Mouse (Mus musculus): Measurements from ENCODE around the gene Eci2. TPM values are rescaled to one million over a fixed set of nuclear protein-coding genes. Genes with fewer than 3 reads are reported as not detected.
"Not testable (repeated sequence)": the region's sequence is repeated elsewhere in the genome, so short reads cannot be mapped to it uniquely, and the experiment has no call there.

Gene Eci2
- polyA plus RNA-seq, 1 experiment from 2014 or later = 141 TPM

DNA sequence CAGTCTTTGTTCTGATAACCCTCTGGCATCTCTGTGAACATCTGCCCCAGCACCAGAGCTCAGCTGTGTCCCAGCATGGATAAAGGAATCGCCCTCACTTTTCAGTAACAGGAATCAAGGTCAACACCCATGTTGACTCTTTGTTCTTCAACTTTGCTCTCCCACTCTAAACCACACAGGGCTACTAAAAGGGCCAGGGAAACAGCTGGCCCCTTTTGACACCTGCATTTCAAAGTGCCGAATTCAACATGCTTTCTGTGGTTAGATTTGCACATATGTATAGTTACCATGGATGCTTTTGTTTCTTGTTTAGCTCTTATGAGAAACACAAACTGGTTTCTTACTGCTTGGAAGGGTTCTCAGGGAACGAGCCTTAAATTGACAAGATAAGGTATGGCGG lies 8.8 kb upstream of the Eci2 start:
- Histone ChIP-seq H3K4me3 (ENCODE audit: low read depth, low read length) (no peak overlapping the region), H3K4me2 (ENCODE audit: low read depth, severe bottlenecking) (no peak overlapping the region), H3K36me3 (ENCODE audit: control insufficient read depth, insufficient read depth, low read length) (no peaks in the 10 kb centered on the region), H3K27me3 (ENCODE audit: control insufficient read depth, insufficient read depth, low read length) (no peaks in the 10 kb centered on the region), H3K27ac (replicated peaks; ENCODE audit: low read depth, low read length) (no peak overlapping the region), H3K4me1 (ENCODE audit: control insufficient read depth, insufficient read depth, low read length) (no peaks in the 10 kb centered on the region), H3K9ac (ENCODE audit: low read length) (no peak overlapping the region), H3K9me3 (ENCODE audit: control insufficient read depth, low read length) (no peaks in the 10 kb centered on the region)
- DNase-seq (ENCODE audit: low spot score) (no peak), ATAC-seq (ENCODE audit: insufficient number of reproducible peaks, low FRiP score, low TSS enrichment, low read depth) (no peak)
- 80% methylated on average over 4 of the region's 4 CpGs for WGBS

DNA sequence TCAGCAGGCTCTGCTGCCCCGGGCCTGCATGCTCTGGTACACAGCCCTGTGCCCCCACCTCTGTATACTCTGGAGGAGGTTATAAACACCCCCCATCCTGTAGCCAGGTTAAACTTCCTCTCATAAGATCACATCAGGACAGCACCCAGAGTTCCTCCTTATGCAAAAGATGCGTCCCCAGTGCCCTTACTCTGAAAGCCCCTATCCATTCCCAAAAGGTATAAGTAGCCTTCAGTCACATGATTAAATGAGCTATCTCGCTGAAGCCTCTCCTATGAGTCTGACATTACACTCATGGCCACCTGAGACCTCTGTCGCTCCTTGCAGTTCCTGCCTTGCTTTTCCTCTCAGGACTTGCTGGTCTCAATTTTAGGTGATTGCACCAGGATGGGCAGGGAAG lies 6.7 kb upstream of the Eci2 start:
- WGBS = 85% methylated on average over 4 of the region's 4 CpGs
- no peaks in the 10 kb centered on the region for H3K36me3 ChIP-seq (ENCODE audit: control insufficient read depth, insufficient read depth, low read length)
- no peak overlapping the region for H3K4me3 ChIP-seq (ENCODE audit: low read depth, low read length)
- no peak overlapping the region for H3K9ac ChIP-seq (ENCODE audit: low read length)
- H3K4me1 ChIP-seq (ENCODE audit: control insufficient read depth, insufficient read depth, low read length) = no peaks in the 10 kb centered on the region
- no peak for ATAC-seq (ENCODE audit: insufficient number of reproducible peaks, low FRiP score, low TSS enrichment, low read depth)
- no peak for DNase-seq (ENCODE audit: low spot score)
- no peak overlapping the region for H3K27ac ChIP-seq (replicated peaks; ENCODE audit: low read depth, low read length)
- H3K27me3 ChIP-seq (ENCODE audit: control insufficient read depth, insufficient read depth, low read length) = no peaks in the 10 kb centered on the region
- H3K9me3 ChIP-seq (ENCODE audit: control insufficient read depth, low read length) = no peaks in the 10 kb centered on the region
- no peak overlapping the region for H3K4me2 ChIP-seq (ENCODE audit: low read depth, severe bottlenecking)

DNA sequence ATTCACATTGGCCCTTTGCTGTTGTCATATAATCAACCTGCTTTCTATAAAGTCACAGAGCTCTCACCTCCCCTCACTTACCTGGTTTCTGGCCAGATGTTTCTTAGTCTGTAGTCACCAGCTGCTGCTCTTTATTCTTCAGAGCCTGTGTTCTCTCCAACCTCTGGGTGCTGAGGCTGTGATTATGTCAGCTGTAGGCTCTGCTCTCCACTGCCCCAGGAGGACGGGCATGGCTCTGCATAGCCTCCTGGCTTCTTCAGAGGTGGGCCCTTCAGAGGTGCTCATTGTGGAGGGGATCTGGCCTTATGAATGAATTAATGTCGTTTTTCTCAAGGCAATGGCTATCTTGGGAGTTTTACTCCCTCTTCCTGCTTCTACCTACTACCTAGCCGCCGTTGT lies 4.8 kb upstream of the Eci2 start:
- no peaks in the 10 kb centered on the region for H3K4me1 ChIP-seq (ENCODE audit: control insufficient read depth, insufficient read depth, low read length)
- DNase-seq (ENCODE audit: low spot score) (no peak), ATAC-seq (ENCODE audit: insufficient number of reproducible peaks, low FRiP score, low TSS enrichment, low read depth) (no peak)
- H3K36me3 ChIP-seq (ENCODE audit: control insufficient read depth, insufficient read depth, low read length) = no peaks in the 10 kb centered on the region
- no peak overlapping the region for H3K9ac ChIP-seq (ENCODE audit: low read length)
- H3K4me3 ChIP-seq (ENCODE audit: low read depth, low read length) = no peak overlapping the region
- 72% methylated on average over 4 of the region's 4 CpGs for WGBS
- no peak overlapping the region for H3K4me2 ChIP-seq (ENCODE audit: low read depth, severe bottlenecking)
- H3K27me3 ChIP-seq (ENCODE audit: control insufficient read depth, insufficient read depth, low read length) = no peaks in the 10 kb centered on the region
- H3K27ac ChIP-seq (replicated peaks; ENCODE audit: low read depth, low read length) = no peak overlapping the region
- no peaks in the 10 kb centered on the region for H3K9me3 ChIP-seq (ENCODE audit: control insufficient read depth, low read length)

DNA sequence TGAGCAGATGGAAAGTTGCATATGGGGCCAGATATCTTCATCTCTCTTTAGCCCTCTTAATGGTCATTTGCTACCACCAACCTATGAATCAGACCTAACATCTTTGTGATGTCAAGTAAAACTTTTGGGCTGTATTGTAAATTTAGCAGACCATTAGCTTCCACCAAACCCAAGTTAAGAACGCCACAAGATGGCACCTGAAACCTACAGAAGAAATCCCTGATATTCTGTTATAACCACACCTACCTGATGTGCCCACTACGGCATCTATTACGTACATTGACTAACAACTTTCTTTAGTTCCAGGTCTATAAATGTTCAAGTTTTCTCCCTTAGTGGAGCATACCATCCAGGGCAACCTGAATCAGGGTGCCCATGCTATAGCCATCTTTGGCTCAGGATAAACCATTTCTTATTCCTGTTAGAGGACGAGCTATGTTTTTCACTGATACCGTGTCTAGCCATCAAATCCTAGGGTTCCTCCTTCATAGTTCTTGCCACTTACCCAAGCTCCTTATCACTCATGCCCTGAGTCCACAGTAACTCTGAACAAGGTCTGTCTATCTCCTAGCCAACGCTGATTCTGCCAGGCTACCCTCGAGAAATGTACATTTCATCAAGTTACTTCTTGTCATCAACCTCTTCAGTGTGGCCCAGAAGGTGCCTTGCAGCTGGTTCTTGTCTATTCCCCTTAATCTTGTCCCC lies 4.2 kb upstream of the Eci2 start:
- 87% methylated on average over 7 of the region's 7 CpGs for WGBS

DNA sequence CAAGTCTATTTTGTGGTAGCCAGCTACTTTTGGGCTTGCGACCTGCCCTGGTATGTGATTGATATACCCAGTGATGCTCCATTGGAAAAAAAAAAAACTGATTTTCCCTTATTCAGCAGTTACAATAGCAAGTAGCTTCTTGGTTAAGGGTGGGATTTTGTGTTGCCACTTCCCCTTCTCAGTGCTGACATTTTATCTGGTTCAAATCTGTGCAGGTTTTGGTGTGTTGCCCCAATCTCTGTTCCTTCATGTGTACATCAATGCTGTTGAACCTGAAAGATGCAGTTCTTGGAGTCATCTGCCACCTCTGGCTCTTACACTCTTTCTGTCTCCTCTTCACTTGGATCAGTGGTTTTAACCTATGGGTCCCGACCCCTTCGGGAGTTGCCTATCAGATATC lies 1.5 kb upstream of the Eci2 start:
- no peaks in the 10 kb centered on the region for H3K36me3 ChIP-seq (ENCODE audit: control insufficient read depth, insufficient read depth, low read length)
- DNase-seq (ENCODE audit: low spot score) (no peak), ATAC-seq (ENCODE audit: insufficient number of reproducible peaks, low FRiP score, low TSS enrichment, low read depth) (no peak)
- H3K4me1 ChIP-seq (ENCODE audit: control insufficient read depth, insufficient read depth, low read length) = no peaks in the 10 kb centered on the region
- WGBS = 88% methylated on average over 3 of the region's 3 CpGs
- no peak overlapping the region for H3K9ac ChIP-seq (ENCODE audit: low read length)
- H3K4me3 ChIP-seq (ENCODE audit: low read depth, low read length) = no peak overlapping the region
- no peaks in the 10 kb centered on the region for H3K9me3 ChIP-seq (ENCODE audit: control insufficient read depth, low read length)
- H3K27ac ChIP-seq (replicated peaks; ENCODE audit: low read depth, low read length) = no peak overlapping the region
- no peaks in the 10 kb centered on the region for H3K27me3 ChIP-seq (ENCODE audit: control insufficient read depth, insufficient read depth, low read length)
- no peak overlapping the region for H3K4me2 ChIP-seq (ENCODE audit: low read depth, severe bottlenecking)

More for the DNA sequence above, 4.2 kb upstream of the Eci2 start:
- ATAC-seq (ENCODE audit: insufficient number of reproducible peaks, low FRiP score, low TSS enrichment, low read depth) = no peak
- H3K9me3 ChIP-seq (ENCODE audit: control insufficient read depth, low read length) = no peaks in the 10 kb centered on the region
- H3K36me3 ChIP-seq (ENCODE audit: control insufficient read depth, insufficient read depth, low read length) = no peaks in the 10 kb centered on the region
- H3K4me3 ChIP-seq (ENCODE audit: low read depth, low read length) = no peak overlapping the region
- no peak overlapping the region for H3K9ac ChIP-seq (ENCODE audit: low read length)
- no peak overlapping the region for H3K4me2 ChIP-seq (ENCODE audit: low read depth, severe bottlenecking)
- H3K4me1 ChIP-seq (ENCODE audit: control insufficient read depth, insufficient read depth, low read length) = no peaks in the 10 kb centered on the region
- DNase-seq (ENCODE audit: low spot score) = no peak
- H3K27ac ChIP-seq (replicated peaks; ENCODE audit: low read depth, low read length) = no peak overlapping the region
- no peaks in the 10 kb centered on the region for H3K27me3 ChIP-seq (ENCODE audit: control insufficient read depth, insufficient read depth, low read length)

DNA sequence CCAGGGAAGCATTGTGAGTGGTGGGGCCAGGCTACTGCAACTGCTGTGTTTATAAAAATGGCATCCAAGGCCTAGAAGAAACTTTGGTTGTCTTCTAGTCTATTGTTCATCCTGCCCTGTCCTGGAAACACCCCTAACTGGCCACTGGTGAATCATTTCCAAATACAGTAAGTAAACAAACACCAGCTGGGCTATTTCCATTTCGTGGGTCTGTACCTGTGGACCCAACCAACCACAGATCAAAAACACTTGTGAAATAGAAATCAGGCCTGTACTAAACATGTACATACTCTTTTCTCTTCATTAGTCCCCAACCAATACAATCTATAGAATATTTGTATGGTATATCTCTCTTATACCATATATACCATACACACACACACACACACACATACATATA lies 3.5 kb downstream of the Eci2 start:
- ATAC-seq (ENCODE audit: insufficient number of reproducible peaks, low FRiP score, low TSS enrichment, low read depth); H3K9me3 ChIP-seq (ENCODE audit: control insufficient read depth, low read length); H3K4me1 ChIP-seq (ENCODE audit: control insufficient read depth, insufficient read depth, low read length); H3K27me3 ChIP-seq (ENCODE audit: control insufficient read depth, insufficient read depth, low read length); H3K4me2 ChIP-seq (ENCODE audit: low read depth, severe bottlenecking); H3K9ac ChIP-seq (ENCODE audit: low read length); H3K4me3 ChIP-seq (ENCODE audit: low read depth, low read length); H3K36me3 ChIP-seq (ENCODE audit: control insufficient read depth, insufficient read depth, low read length); H3K27ac ChIP-seq (replicated peaks; ENCODE audit: low read depth, low read length); DNase-seq (ENCODE audit: low spot score): not testable (repeated sequence)
- 79% methylated on average over 1 of the region's 1 CpGs for WGBS

DNA sequence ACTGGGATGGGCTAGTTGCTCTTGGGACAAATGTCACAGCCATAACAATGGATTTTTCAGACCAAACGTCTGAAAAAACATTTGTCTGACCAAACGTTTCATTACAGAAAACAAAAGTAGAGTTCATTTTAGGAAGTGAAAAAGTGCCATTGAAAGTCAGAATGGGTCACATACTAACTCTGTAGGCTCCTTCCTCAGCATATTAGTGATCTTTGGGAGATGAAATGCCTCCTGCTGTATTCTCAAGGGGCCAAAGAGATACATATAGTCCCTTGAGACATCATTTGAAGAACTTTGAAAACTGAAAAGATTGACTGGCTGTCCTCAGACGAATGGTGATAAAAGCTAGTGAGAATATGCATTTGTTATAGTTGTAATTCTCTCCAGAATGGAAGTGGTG lies 6.5 kb downstream of the Eci2 start:
- Histone ChIP-seq H3K9ac (ENCODE audit: low read length) (no peak overlapping the region), H3K4me1 (ENCODE audit: control insufficient read depth, insufficient read depth, low read length) (no peaks in the 10 kb centered on the region), H3K27me3 (ENCODE audit: control insufficient read depth, insufficient read depth, low read length) (no peaks in the 10 kb centered on the region), H3K27ac (replicated peaks; ENCODE audit: low read depth, low read length) (no peak overlapping the region), H3K9me3 (ENCODE audit: control insufficient read depth, low read length) (no peaks in the 10 kb centered on the region), H3K4me3 (ENCODE audit: low read depth, low read length) (no peak overlapping the region), H3K4me2 (ENCODE audit: low read depth, severe bottlenecking) (no peak overlapping the region), H3K36me3 (ENCODE audit: control insufficient read depth, insufficient read depth, low read length) (no peaks in the 10 kb centered on the region)
- ATAC-seq (ENCODE audit: insufficient number of reproducible peaks, low FRiP score, low TSS enrichment, low read depth) = no peak
- WGBS = 77% methylated on average over 3 of the region's 3 CpGs
- DNase-seq (ENCODE audit: low spot score) = no peak

DNA sequence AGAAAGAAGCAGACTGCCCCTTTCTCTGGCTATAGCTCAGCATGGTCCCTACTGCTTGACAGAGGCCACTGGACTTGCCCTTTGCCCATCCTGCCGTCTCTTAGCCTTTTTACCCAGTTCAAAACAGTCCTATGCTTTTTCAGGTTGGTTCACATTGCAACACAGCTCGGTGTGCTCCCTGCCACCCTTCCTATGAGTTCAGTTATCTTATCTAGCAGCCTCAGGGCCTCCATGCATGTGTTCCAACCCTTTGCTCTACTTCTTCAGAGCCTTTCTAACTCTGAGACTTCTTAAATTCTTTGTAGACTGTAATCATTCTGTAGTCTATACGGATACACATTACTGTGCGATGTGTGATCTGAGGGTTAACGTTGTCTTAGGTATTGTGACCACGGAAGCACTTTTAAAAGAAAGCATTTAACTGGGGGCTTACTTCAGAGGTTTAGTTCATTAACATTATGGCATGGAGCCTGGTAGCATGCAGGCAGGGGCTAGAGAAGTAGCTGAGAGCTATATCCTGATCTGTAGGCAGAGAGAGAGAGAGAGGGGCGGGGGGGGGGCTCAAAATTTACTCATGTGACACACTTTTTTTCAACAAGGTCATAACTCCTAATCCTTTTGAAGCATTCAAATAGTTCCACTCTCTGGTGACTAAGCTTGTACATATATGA lies 7.9 kb downstream of the Eci2 start:
- Histone ChIP-seq H3K9ac (ENCODE audit: low read length) (no peak overlapping the region), H3K27me3 (ENCODE audit: control insufficient read depth, insufficient read depth, low read length) (no peaks in the 10 kb centered on the region), H3K27ac (replicated peaks; ENCODE audit: low read depth, low read length) (no peak overlapping the region), H3K4me3 (ENCODE audit: low read depth, low read length) (no peak overlapping the region), H3K9me3 (ENCODE audit: control insufficient read depth, low read length) (no peaks in the 10 kb centered on the region), H3K4me1 (ENCODE audit: control insufficient read depth, insufficient read depth, low read length) (no peaks in the 10 kb centered on the region), H3K4me2 (ENCODE audit: low read depth, severe bottlenecking) (no peak overlapping the region), H3K36me3 (ENCODE audit: control insufficient read depth, insufficient read depth, low read length) (no peaks in the 10 kb centered on the region)
- ATAC-seq (ENCODE audit: insufficient number of reproducible peaks, low FRiP score, low TSS enrichment, low read depth) (no peak), DNase-seq (ENCODE audit: low spot score) (no peak)
- WGBS = 86% methylated on average over 7 of the region's 7 CpGs

DNA sequence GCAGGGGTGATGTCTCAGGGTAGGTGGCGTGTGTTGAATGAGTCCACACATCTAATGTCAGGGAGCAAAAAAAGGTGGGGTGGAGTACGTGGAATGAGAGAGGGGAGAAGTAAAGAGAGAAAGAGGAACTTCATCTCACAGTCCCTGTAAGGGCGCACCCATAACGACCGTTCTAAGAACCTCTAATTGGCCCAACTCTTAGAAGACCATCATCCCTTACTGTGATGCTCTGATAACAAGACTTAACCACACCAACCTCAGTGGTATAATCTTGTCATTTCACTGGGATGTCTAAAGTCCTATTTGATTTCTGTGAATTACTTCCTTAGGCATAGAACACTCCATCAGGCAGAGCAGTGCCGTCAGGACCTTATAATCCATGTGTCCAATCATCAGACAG lies 9.5 kb downstream of the Eci2 start:
- Histone ChIP-seq H3K27ac (replicated peaks; ENCODE audit: low read depth, low read length) (no peak overlapping the region), H3K4me2 (ENCODE audit: low read depth, severe bottlenecking) (no peak overlapping the region), H3K4me1 (ENCODE audit: control insufficient read depth, insufficient read depth, low read length) (no peaks in the 10 kb centered on the region), H3K9me3 (ENCODE audit: control insufficient read depth, low read length) (no peaks in the 10 kb centered on the region), H3K4me3 (ENCODE audit: low read depth, low read length) (no peak overlapping the region), H3K27me3 (ENCODE audit: control insufficient read depth, insufficient read depth, low read length) (no peaks in the 10 kb centered on the region), H3K36me3 (ENCODE audit: control insufficient read depth, insufficient read depth, low read length) (no peaks in the 10 kb centered on the region), H3K9ac (ENCODE audit: low read length) (no peak overlapping the region)
- WGBS = 83% methylated on average over 6 of the region's 6 CpGs
- DNase-seq (ENCODE audit: low spot score) = no peak
- ATAC-seq (ENCODE audit: insufficient number of reproducible peaks, low FRiP score, low TSS enrichment, low read depth) = no peak
